In genomic region chr5:134314688-134315622, GRCm38 (mm10) we compare ENCODE assay signal across 7 mouse cellular contexts. TPM values are rescaled to one million over a fixed set of nuclear protein-coding genes. Genes with fewer than 3 reads are reported as not detected.
DNase-seq lines count a peak whose midpoint lies in the region; ATAC-seq and TF ChIP-seq lines count a peak whose summit lies in the region.

TSS of gene Gtf2i (minus strand) at chr5:134314760.

- peak within 1 kb of the TSS; percentile 100 for H3K27ac ChIP-seq in embryonic facial prominence, embryonic 10.5 days (replicated peaks)
- peak within 1 kb of the TSS; percentile 99 for H3K27ac ChIP-seq in intestine, postnatal 0 days (ENCODE audit: low read depth, low read length)
- peak within 1 kb of the TSS; percentile 100 for H3K27ac ChIP-seq in midbrain, embryonic 12.5 days (replicated peaks)
- peak within 1 kb of the TSS; percentile 86 for H3K27ac ChIP-seq in small intestine, adult 2 months (ENCODE audit: insufficient read depth, low read depth, low read length)

- TF ChIP-seq POLR2A in small intestine, adult 2 months (IDR thresholded peaks at IDR 0.05; ENCODE audit: low read depth, low read length) = peak; percentile 80

- H3K9ac ChIP-seq in intestine, postnatal 0 days (ENCODE audit: low read depth, low read length) = peak within 1 kb of the TSS; percentile 98
- peak within 1 kb of the TSS; percentile 93 for H3K9ac ChIP-seq in midbrain, embryonic 12.5 days (replicated peaks)

- DNase-seq in adrenal gland, postnatal 10 days = peak; percentile 95
- peak; percentile 98 for DNase-seq in embryonic facial prominence, embryonic 10.5 days (ENCODE audit: low spot score)
- no peak for DNase-seq in gonadal fat pad, adult 2 months (ENCODE audit: low read depth)
- DNase-seq in left cerebral cortex, postnatal 4 days = peak; percentile 98

- peaks cover 22% of the 10 kb centered on the region for H3K36me3 ChIP-seq in embryonic facial prominence, embryonic 10.5 days (replicated peaks)
- no peaks in the 10 kb centered on the region; the same call in 1 of the 2 replicates for H3K36me3 ChIP-seq in intestine, postnatal 0 days (ENCODE audit: control insufficient read depth, insufficient read depth)
- H3K36me3 ChIP-seq in midbrain, embryonic 12.5 days = peaks cover 16% of the 10 kb centered on the region
- no peaks in the 10 kb centered on the region for H3K36me3 ChIP-seq in small intestine, adult 2 months (ENCODE audit: control insufficient read depth, insufficient read depth, low read length)

- no peak for TF ChIP-seq CTCF in intestine, postnatal 0 days (IDR thresholded peaks at IDR 0.05; ENCODE audit: low read depth)
- TF ChIP-seq CTCF in small intestine, adult 2 months (IDR thresholded peaks at IDR 0.05; ENCODE audit: extremely low read depth, insufficient read length, insufficient replicate concordance, low read depth, low read length) = 0 out of 2 replicates have a peak, but pooled peaks have one; percentile 17

- intact Hi-C loops in left cerebral cortex, postnatal 4 days (cut with DNase I) = no loop called here

- H3K4me1 ChIP-seq in embryonic facial prominence, embryonic 10.5 days = peaks cover 45% of the 10 kb centered on the region
- H3K4me1 ChIP-seq in intestine, postnatal 0 days (replicated peaks; ENCODE audit: control insufficient read depth, insufficient read depth, low read length) = no peaks in the 10 kb centered on the region; the same call in 1 of the 2 replicates
- H3K4me1 ChIP-seq in midbrain, embryonic 12.5 days = peaks cover 26% of the 10 kb centered on the region
- peaks cover 8% of the 10 kb centered on the region for H3K4me1 ChIP-seq in small intestine, adult 2 months (ENCODE audit: control insufficient read depth, insufficient read depth, insufficient read length, low read length)

- peak; percentile 86 for ATAC-seq in intestine, postnatal 0 days
- ATAC-seq in midbrain, embryonic 12.5 days (ENCODE audit: low FRiP score, low read depth) = peak; percentile 91

- H3K4me2 ChIP-seq in intestine, postnatal 0 days (replicated peaks; ENCODE audit: low read depth) = peak within 1 kb of the TSS; percentile 77
- H3K4me2 ChIP-seq in midbrain, embryonic 12.5 days (replicated peaks) = peak within 1 kb of the TSS; percentile 62

- peak within 1 kb of the TSS; percentile 89 for H3K4me3 ChIP-seq in embryonic facial prominence, embryonic 10.5 days
- H3K4me3 ChIP-seq in intestine, postnatal 0 days (ENCODE audit: low read depth, low read length) = peak within 1 kb of the TSS; percentile 86
- peak within 1 kb of the TSS; percentile 89 for H3K4me3 ChIP-seq in midbrain, embryonic 12.5 days
- peak within 1 kb of the TSS; percentile 89 for H3K4me3 ChIP-seq in small intestine, adult 2 months (ENCODE audit: low read depth, low read length)

- H3K9me3 ChIP-seq in embryonic facial prominence, embryonic 10.5 days = no peaks in the 10 kb centered on the region
- H3K9me3 ChIP-seq in intestine, postnatal 0 days (ENCODE audit: control insufficient read depth) = no peaks in the 10 kb centered on the region
- H3K9me3 ChIP-seq in midbrain, embryonic 12.5 days = no peaks in the 10 kb centered on the region

- under 1% methylated on average over 40 of the region's 40 CpGs for WGBS in embryonic facial prominence, embryonic 10.5 days
- WGBS in intestine, postnatal 0 days = under 1% methylated on average over 35 of the region's 40 CpGs
- WGBS in midbrain, embryonic 12.5 days = under 1% methylated on average over 40 of the region's 40 CpGs
- 1% methylated on average over 40 of the region's 40 CpGs for WGBS in small intestine, adult 2 months

- no peaks in the 10 kb centered on the region for H3K27me3 ChIP-seq in embryonic facial prominence, embryonic 10.5 days (replicated peaks; ENCODE audit: low read depth, poor library complexity, severe bottlenecking)
- H3K27me3 ChIP-seq in intestine, postnatal 0 days (replicated peaks; ENCODE audit: control insufficient read depth, insufficient read depth, low read length) = no peaks in the 10 kb centered on the region
- H3K27me3 ChIP-seq in midbrain, embryonic 12.5 days = no peaks in the 10 kb centered on the region
- no peaks in the 10 kb centered on the region for H3K27me3 ChIP-seq in small intestine, adult 2 months (ENCODE audit: control insufficient read depth, insufficient read depth, low read length)

RNA-seq across cellular contexts. Expression of gene Gtf2i, which starts in this region (rescaled TPM):
- 100 to 1,000 TPM; 228 to 249 TPM for total RNA-seq in adrenal gland, postnatal 10 days (2021)
- polyA plus RNA-seq in embryonic facial prominence, embryonic 10.5 days (2016; fragmentation: Nextera tagmentation; extraction: Ambion mirVana) = 200 and 207 TPM in 2 replicates
- 54.7 and 90.1 TPM in 2 replicates for polyA plus RNA-seq in gonadal fat pad, adult 2 months (2012; rRNA removed)
- 53.4 and 62.6 TPM in 2 replicates for polyA plus RNA-seq in intestine, postnatal 0 days (2015; fragmentation: Nextera tagmentation; extraction: Ambion mirVana)
- 100 to 1,000 TPM; 172 to 181 TPM for total RNA-seq in left cerebral cortex, postnatal 4 days (2021)
- 220 and 243 TPM in 2 replicates for polyA plus RNA-seq in midbrain, embryonic 12.5 days (2016; fragmentation: Nextera tagmentation; extraction: Ambion mirVana)
- polyA plus RNA-seq in small intestine, adult 2 months (2012; rRNA removed) = 20.7 and 34.0 TPM in 2 replicates
